ENCODE assay signal across 12 mouse cellular contexts in genomic region chr9:119342728-119343127, GRCm38 (mm10). TPM values are rescaled to one million over a fixed set of nuclear protein-coding genes. Genes with fewer than 3 reads are reported as not detected.
DNase-seq lines count a peak whose midpoint lies in the region; ATAC-seq and TF ChIP-seq lines count a peak whose summit lies in the region.
"Had no signal": no experiment of that assay in that cellular context is flagged by ENCODE, and none has a peak within 500 bp of the region (broad histone marks: within the 10 kb centered on the region; RNA-seq: fewer than 3 reads in every experiment).

No protein-coding gene starts in this region.

- peak overlapping the region; percentile 94 for H3K4me2 ChIP-seq in heart, embryonic 15.5 days
- 0 out of 2 replicates have a peak overlapping the region, but pooled peaks have one; percentile 72 for H3K4me2 ChIP-seq in CH12.LX (ENCODE audit: insufficient read depth, low read depth, poor library complexity, severe bottlenecking)
- H3K4me2 ChIP-seq in intestine, postnatal 0 days (replicated peaks; ENCODE audit: low read depth) = peak overlapping the region; percentile 66
- H3K4me2 ChIP-seq in midbrain, embryonic 11.5 days = no peak overlapping the region

- H3K36me3 ChIP-seq in heart, embryonic 15.5 days = peaks cover 42% of the 10 kb centered on the region
- H3K36me3 ChIP-seq in CH12.LX (replicated peaks in 1 of 2; ENCODE audit: control insufficient read depth in 1 of 2, insufficient read depth in 1 of 2, low read length in 1 of 2) = peaks cover 42 to 57% of the 10 kb centered on the region in 2 experiments
- peaks cover 43% of the 10 kb centered on the region for H3K36me3 ChIP-seq in intestine, postnatal 0 days (ENCODE audit: control insufficient read depth, insufficient read depth)
- H3K36me3 ChIP-seq in midbrain, embryonic 11.5 days (ENCODE audit: control insufficient read depth, insufficient read depth, low read length) = peaks cover 9% of the 10 kb centered on the region

- H3K27me3 ChIP-seq in heart, embryonic 15.5 days = no peaks in the 10 kb centered on the region
- H3K27me3 ChIP-seq in CH12.LX (replicated peaks) = no peaks in the 10 kb centered on the region
- H3K27me3 ChIP-seq in intestine, postnatal 0 days (replicated peaks; ENCODE audit: control insufficient read depth, insufficient read depth, low read length) = no peaks in the 10 kb centered on the region
- peaks cover 3% of the 10 kb centered on the region; the same call in 1 of the 2 replicates for H3K27me3 ChIP-seq in midbrain, embryonic 11.5 days (ENCODE audit: control insufficient read depth, insufficient read depth, low read length)

- in situ Hi-C loops in CH12.LX (cut with MboI; ENCODE audit: low pct_ligation_motif_present, low pct_unique_long_range_greater_than_20kb, low sequenced_read_pairs) = no loop called here

- TF ChIP-seq POLR2A in CH12.LX (IDR thresholded peaks at IDR 0.05; ENCODE audit: low read depth, low read length) = no peak

- TF ChIP-seq CTCF in CH12.LX (conservative IDR thresholded peaks at IDR 0.05 in 1 of 2, IDR thresholded peaks at IDR 0.05 in 1 of 2; ENCODE audit: low read depth in 2 of 2, low read length in 2 of 2) = no peak
- TF ChIP-seq CTCF in intestine, postnatal 0 days (IDR thresholded peaks at IDR 0.05; ENCODE audit: low read depth) = no peak

- no peak overlapping the region; the same call in 1 of the 2 replicates for H3K4me3 ChIP-seq in heart, embryonic 15.5 days
- H3K4me3 ChIP-seq in CH12.LX (replicated peaks in 1 of 3; ENCODE audit: low read depth in 2 of 3, low read length in 2 of 3, poor library complexity in 1 of 3) = no peak overlapping the region
- H3K4me3 ChIP-seq in intestine, postnatal 0 days (ENCODE audit: low read depth, low read length) = no peak overlapping the region
- no peak overlapping the region for H3K4me3 ChIP-seq in midbrain, embryonic 11.5 days (ENCODE audit: low read depth, low read length)

- peak overlapping the region; percentile 80; the same call in 1 of the 2 replicates for H3K9ac ChIP-seq in heart, embryonic 15.5 days
- no peak overlapping the region for H3K9ac ChIP-seq in CH12.LX (ENCODE audit: insufficient read depth, low read depth)
- H3K9ac ChIP-seq in intestine, postnatal 0 days (ENCODE audit: low read depth, low read length) = peak overlapping the region; percentile 60; the same call in 1 of the 2 replicates
- H3K9ac ChIP-seq in midbrain, embryonic 11.5 days (ENCODE audit: low read length) = no peak overlapping the region

- no peak overlapping the region for H3K27ac ChIP-seq in heart, embryonic 15.5 days
- no peak overlapping the region for H3K27ac ChIP-seq in CH12.LX (ENCODE audit: insufficient read depth, low read depth)
- no peak overlapping the region for H3K27ac ChIP-seq in intestine, postnatal 0 days (ENCODE audit: low read depth, low read length)
- no peak overlapping the region for H3K27ac ChIP-seq in midbrain, embryonic 11.5 days (ENCODE audit: low read depth, low read length)
- H3K27ac ChIP-seq: macrophage had no signal

- WGBS in heart, embryonic 15.5 days = 91% methylated on average over 7 of the region's 7 CpGs
- WGBS in intestine, postnatal 0 days = 44% methylated on average over 7 of the region's 7 CpGs
- 88% methylated on average over 7 of the region's 7 CpGs for WGBS in midbrain, embryonic 11.5 days

- no peak for TF ChIP-seq RAD21 in CH12.LX (IDR thresholded peaks at IDR 0.05; ENCODE audit: low read depth, low read length)

- H3K9me3 ChIP-seq in heart, embryonic 15.5 days (replicated peaks) = no peaks in the 10 kb centered on the region
- H3K9me3 ChIP-seq in CH12.LX (replicated peaks; ENCODE audit: low read length) = no peaks in the 10 kb centered on the region
- no peaks in the 10 kb centered on the region for H3K9me3 ChIP-seq in intestine, postnatal 0 days (ENCODE audit: control insufficient read depth)
- H3K9me3 ChIP-seq in midbrain, embryonic 11.5 days (ENCODE audit: control insufficient read depth, low read length) = no peaks in the 10 kb centered on the region

- dilution Hi-C loops in CH12.LX (cut with MboI; ENCODE audit: extremely low pct_ligation_motif_present, extremely low pct_unique_long_range_greater_than_20kb, low sequenced_read_pairs) = no loop called here

- peaks cover 25% of the 10 kb centered on the region for H3K4me1 ChIP-seq in heart, embryonic 15.5 days (replicated peaks)
- H3K4me1 ChIP-seq in CH12.LX (ENCODE audit: control insufficient read depth in 1 of 2, insufficient read depth in 2 of 2) = peaks cover 6 to 27% of the 10 kb centered on the region in 2 experiments
- peaks cover 4% of the 10 kb centered on the region for H3K4me1 ChIP-seq in intestine, postnatal 0 days (replicated peaks; ENCODE audit: control insufficient read depth, insufficient read depth, low read length)
- H3K4me1 ChIP-seq in midbrain, embryonic 11.5 days (ENCODE audit: control insufficient read depth, insufficient read depth, low read length) = peaks cover 11% of the 10 kb centered on the region

- no peak for DNase-seq in heart, postnatal 4 days
- DNase-seq in CH12.LX (ENCODE audit: extremely low read depth) = no peak
- peak; percentile 69 for DNase-seq in midbrain, embryonic 11.5 days (ENCODE audit: low spot score, missing footprints)
- DNase-seq in spleen, postnatal 4 days (ENCODE audit: low spot score in 2 of 2) = no peak
- no peak for DNase-seq in gastrocnemius, postnatal 4 days (ENCODE audit: low spot score in 2 of 2)
- DNase-seq in thymus, postnatal 14 days = no peak

- TF ChIP-seq EP300 in CH12.LX (IDR thresholded peaks at IDR 0.05; ENCODE audit: low read length) = no peak

- no peak for ATAC-seq in heart, embryonic 15.5 days (replicated peaks; ENCODE audit: insufficient number of reproducible peaks, insufficient read depth, low FRiP score, low read depth)
- peak; percentile 47 for ATAC-seq in intestine, postnatal 0 days
- no peak for ATAC-seq in midbrain, embryonic 11.5 days (ENCODE audit: low FRiP score)
- ATAC-seq: CD4-positive, CD25-positive, alpha-beta regulatory T cell, adult 4 months had no signal

- H3K79me2 ChIP-seq in CH12.LX (replicated peaks; ENCODE audit: control insufficient read depth, extremely low read depth, insufficient read depth, poor library complexity, severe bottlenecking) = peaks cover 5% of the 10 kb centered on the region; the same call in 1 of the 2 replicates

TF ChIP-seq in CH12.LX, 34 proteins besides CTCF, POLR2A, EP300 and RAD21 (continues in another document):
- no peak for TF ChIP-seq MEF2A (IDR thresholded peaks at IDR 0.05; ENCODE audit: borderline replicate concordance, low read depth, low read length)
- no peak for TF ChIP-seq MXI1 (IDR thresholded peaks at IDR 0.05; ENCODE audit: low read depth, low read length)
- TF ChIP-seq SIN3A (IDR thresholded peaks at IDR 0.05; ENCODE audit: low read length) = no peak
- TF ChIP-seq GABPA (IDR thresholded peaks at IDR 0.05; ENCODE audit: insufficient replicate concordance, low read depth, low read length) = no peak

RNA-seq across cellular contexts. Expression of gene Myd88, which starts 1.5 kb away (rescaled TPM):
- 14.9 and 20.0 TPM in 2 replicates for polyA plus RNA-seq in heart, embryonic 15.5 days (2015; fragmentation: Nextera tagmentation; extraction: Ambion mirVana)
- 10 to 100 TPM; 12.1 to 12.7 TPM for total RNA-seq in heart, postnatal 4 days (2021)
- 22.7 and 33.4 TPM in 2 replicates for total RNA-seq in CH12.LX (2012; rRNA removed)
- 14.3 and 14.7 TPM in 2 replicates for total RNA-seq in CH12.LX (2014; rRNA removed)
- polyA plus RNA-seq in CH12.LX (2012; ENCODE audit: insufficient read length, low read depth) = 51.3 and 53.6 TPM in 2 replicates
- polyA plus RNA-seq in intestine, postnatal 0 days (2015; fragmentation: Nextera tagmentation; extraction: Ambion mirVana) = 29.7 and 30.9 TPM in 2 replicates
- polyA plus RNA-seq in midbrain, embryonic 11.5 days (2014; fragmentation: Nextera tagmentation; extraction: Ambion mirVana) = 6.3 and 7.6 TPM in 2 replicates
- 10 to 100 TPM; 13.1 to 14.4 TPM for total RNA-seq in gastrocnemius, postnatal 4 days (2021)

RNA-seq across cellular contexts. Expression of gene Acaa1a, which starts 3.3 kb away (rescaled TPM):
- polyA plus RNA-seq in heart, embryonic 15.5 days (2015; fragmentation: Nextera tagmentation; extraction: Ambion mirVana) = 81.5 and 100 TPM in 2 replicates
- 10 to 100 TPM; 60.7 to 63.8 TPM for total RNA-seq in heart, postnatal 4 days (2021)
- total RNA-seq in CH12.LX (2012; rRNA removed) = 51.2 and 57.8 TPM in 2 replicates
- total RNA-seq in CH12.LX (2014; rRNA removed) = 22.4 and 24.8 TPM in 2 replicates
- 24.4 and 30.9 TPM in 2 replicates for polyA plus RNA-seq in CH12.LX (2012; ENCODE audit: insufficient read length, low read depth)
- polyA plus RNA-seq in intestine, postnatal 0 days (2015; fragmentation: Nextera tagmentation; extraction: Ambion mirVana) = 90.5 and 97.0 TPM in 2 replicates
- polyA plus RNA-seq in midbrain, embryonic 11.5 days (2014; fragmentation: Nextera tagmentation; extraction: Ambion mirVana) = 52.7 and 61.2 TPM in 2 replicates
- total RNA-seq in gastrocnemius, postnatal 4 days (2021) = 10 to 100 TPM; 52.9 to 58.1 TPM

RNA-seq across cellular contexts. Expression of gene Xylb, which starts 14.5 kb away (rescaled TPM):
- polyA plus RNA-seq in heart, embryonic 15.5 days (2015; fragmentation: Nextera tagmentation; extraction: Ambion mirVana) = 1.1 and 2.6 TPM in 2 replicates
- total RNA-seq in heart, postnatal 4 days (2021) = 1 to 10 TPM in 1 of 2 experiments, under 1 TPM in 1; 0.52 to 1.0 TPM
- total RNA-seq in CH12.LX (2012; rRNA removed) (4.8 and 5.9 TPM in 2 replicates), CH12.LX (2014; rRNA removed) (1.8 and 2.5 TPM in 2 replicates)
- 6.4 and 7.1 TPM in 2 replicates for polyA plus RNA-seq in CH12.LX (2012; ENCODE audit: insufficient read length, low read depth)
- 10.8 and 11.7 TPM in 2 replicates for polyA plus RNA-seq in intestine, postnatal 0 days (2015; fragmentation: Nextera tagmentation; extraction: Ambion mirVana)
- polyA plus RNA-seq in midbrain, embryonic 11.5 days (2014; fragmentation: Nextera tagmentation; extraction: Ambion mirVana) = 5.4 and 6.5 TPM in 2 replicates
- 1 to 10 TPM; 1.8 to 2.1 TPM for total RNA-seq in gastrocnemius, postnatal 4 days (2021)

RNA-seq across cellular contexts. Expression of gene Oxsr1, which starts 20.5 kb away (rescaled TPM):
- polyA plus RNA-seq in heart, embryonic 15.5 days (2015; fragmentation: Nextera tagmentation; extraction: Ambion mirVana) = 6.7 and 8.6 TPM in 2 replicates
- 10 to 100 TPM; 35.5 to 36.5 TPM for total RNA-seq in heart, postnatal 4 days (2021)
- total RNA-seq in CH12.LX (2012; rRNA removed) (22.1 and 26.3 TPM in 2 replicates), CH12.LX (2014; rRNA removed) (36.1 and 41.2 TPM in 2 replicates)
- 31.7 and 33.3 TPM in 2 replicates for polyA plus RNA-seq in CH12.LX (2012; ENCODE audit: insufficient read length, low read depth)
- 7.9 and 8.7 TPM in 2 replicates for polyA plus RNA-seq in intestine, postnatal 0 days (2015; fragmentation: Nextera tagmentation; extraction: Ambion mirVana)
- 15.5 and 16.2 TPM in 2 replicates for polyA plus RNA-seq in midbrain, embryonic 11.5 days (2014; fragmentation: Nextera tagmentation; extraction: Ambion mirVana)
- 10 to 100 TPM; 36.0 to 39.1 TPM for total RNA-seq in gastrocnemius, postnatal 4 days (2021)

RNA-seq across cellular contexts. Expression of gene Slc22a14, which starts 22.6 kb away (rescaled TPM):
- polyA plus RNA-seq in heart, embryonic 15.5 days (2015; fragmentation: Nextera tagmentation; extraction: Ambion mirVana) = 0.11 and 0.25 TPM in 2 replicates
- under 1 TPM in 1 of 2 experiments, not detected in 1; 0.27 TPM for total RNA-seq in heart, postnatal 4 days (2021)
- total RNA-seq in CH12.LX (2012; rRNA removed) = not detected in 2 replicates
- not detected in 2 replicates for total RNA-seq in CH12.LX (2014; rRNA removed)
- not detected in 2 replicates for polyA plus RNA-seq in CH12.LX (2012; ENCODE audit: insufficient read length, low read depth)
- polyA plus RNA-seq in intestine, postnatal 0 days (2015; fragmentation: Nextera tagmentation; extraction: Ambion mirVana) = 0.12 TPM in 1 of 2 replicates, not detected in the other
- polyA plus RNA-seq in midbrain, embryonic 11.5 days (2014; fragmentation: Nextera tagmentation; extraction: Ambion mirVana) = not detected in 2 replicates
- total RNA-seq in gastrocnemius, postnatal 4 days (2021) = not detected
- polyA plus RNA-seq: CD4-positive, CD25-positive, alpha-beta regulatory T cell, adult 4 months; erythroblast, embryonic 14.5 days; heart, embryonic 14.5 days; macrophage had no signal

Comparison
In these comparisons a context has a peak if more than half of its experiments do, and no peak if none do; other contexts are left out.
1. H3K9ac ChIP-seq: peak in heart, embryonic 15.5 days (single experiment) and intestine, postnatal 0 days (single experiment); none in CH12.LX (single experiment) and midbrain, embryonic 11.5 days (single experiment).